Mouse (Mus musculus) lung, adult 2 months (tissue): ENCODE results near the gene Tpst1.

Experiments
- CTCF ChIP-seq: fragments of 200-500 bp; IDR thresholded peaks from 2 replicates; pipeline ENCODE4 v1.5.1; 2011; ENCODE audit warnings: mild to moderate bottlenecking, low read length, control low read depth; ENCODE audit not compliant: insufficient read depth
- POLR2A ChIP-seq: fragments of 200-500 bp; IDR thresholded peaks from 2 replicates; pipeline ENCODE4 v1.6.1; 2011; ENCODE audit warnings: low read depth, mild to moderate bottlenecking, control low read depth, low read length, borderline replicate concordance; ENCODE audit errors: extremely low read depth

DNA sequence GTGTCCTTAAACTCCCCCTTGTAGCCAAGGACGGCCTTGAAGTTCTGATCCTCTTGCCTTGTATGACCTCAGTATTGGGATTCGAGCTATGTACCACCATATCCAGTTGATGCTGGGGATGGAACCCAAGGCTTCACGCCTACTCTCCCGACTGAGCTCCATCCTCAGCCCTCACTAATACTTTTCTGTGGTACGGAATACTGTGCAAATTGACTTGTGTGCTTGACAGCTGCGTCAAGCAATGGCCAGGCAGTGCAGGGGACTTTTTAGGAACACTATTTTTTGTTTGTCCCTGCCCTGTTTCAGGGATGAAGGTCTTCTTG, 5.7 kb downstream of the Tpst1 start:
- TF ChIP-seq POLR2A = no peak
- TF ChIP-seq CTCF = no peak
